Mouse (Mus musculus) adrenal gland, postnatal 36 days (tissue): ENCODE measurements at regions not wholly inside any gene's neighbourhood (a gene's known extent, or its start where the extent isn't known, plus 50 kb on each side); places are given as distances from the start of the nearest gene placed in this dataset.

ENCODE experiments used
- DNase-seq, 2 experiments: peaks; one replicate each; pipeline ENCODE4 v3.0.0; 2021; ENCODE audit warnings: mixed read lengths in 1 of 2

DNA sequence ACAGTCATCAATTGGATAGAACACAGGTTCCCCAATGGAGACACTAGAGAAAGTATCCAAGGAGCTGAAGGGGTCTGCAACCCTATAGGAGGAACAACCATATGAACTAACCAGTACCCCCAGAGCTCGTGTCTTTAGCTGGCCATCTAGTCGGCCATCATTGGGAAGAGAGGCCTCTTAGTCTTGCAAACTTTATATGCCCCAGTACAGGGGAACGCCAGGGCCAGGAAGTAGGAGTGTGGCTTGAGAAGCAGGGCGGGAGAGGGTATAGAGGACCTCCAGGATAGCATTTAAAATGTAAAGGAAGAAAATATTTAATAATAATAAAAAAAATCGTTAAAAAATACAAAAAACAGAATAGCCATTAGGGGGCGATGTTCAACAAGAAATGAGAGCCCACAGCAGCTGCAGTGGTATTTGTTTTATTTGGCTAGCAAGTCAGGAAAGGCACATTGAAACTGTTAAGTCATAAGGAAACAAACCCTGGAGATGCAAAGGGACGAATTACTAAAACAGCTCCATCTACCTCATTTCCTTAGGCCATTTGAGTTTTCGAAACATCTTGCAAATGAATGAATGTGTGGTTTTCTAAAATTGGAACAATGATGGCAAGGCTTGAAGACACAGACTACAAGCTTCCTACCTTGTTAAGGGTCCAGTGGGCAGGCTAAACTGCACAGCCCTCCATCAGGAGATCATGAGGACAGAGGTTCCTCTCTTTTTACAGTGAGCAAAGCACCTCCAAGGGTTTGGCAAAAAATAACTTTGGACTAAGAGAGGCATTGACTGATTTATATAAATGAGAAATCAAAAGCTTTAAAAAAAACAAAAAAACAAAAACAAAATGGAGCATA, 350.7 kb upstream of the Rasa1 start:
- DNase-seq: peak in 1 of 2 experiments; percentile 3

DNA sequence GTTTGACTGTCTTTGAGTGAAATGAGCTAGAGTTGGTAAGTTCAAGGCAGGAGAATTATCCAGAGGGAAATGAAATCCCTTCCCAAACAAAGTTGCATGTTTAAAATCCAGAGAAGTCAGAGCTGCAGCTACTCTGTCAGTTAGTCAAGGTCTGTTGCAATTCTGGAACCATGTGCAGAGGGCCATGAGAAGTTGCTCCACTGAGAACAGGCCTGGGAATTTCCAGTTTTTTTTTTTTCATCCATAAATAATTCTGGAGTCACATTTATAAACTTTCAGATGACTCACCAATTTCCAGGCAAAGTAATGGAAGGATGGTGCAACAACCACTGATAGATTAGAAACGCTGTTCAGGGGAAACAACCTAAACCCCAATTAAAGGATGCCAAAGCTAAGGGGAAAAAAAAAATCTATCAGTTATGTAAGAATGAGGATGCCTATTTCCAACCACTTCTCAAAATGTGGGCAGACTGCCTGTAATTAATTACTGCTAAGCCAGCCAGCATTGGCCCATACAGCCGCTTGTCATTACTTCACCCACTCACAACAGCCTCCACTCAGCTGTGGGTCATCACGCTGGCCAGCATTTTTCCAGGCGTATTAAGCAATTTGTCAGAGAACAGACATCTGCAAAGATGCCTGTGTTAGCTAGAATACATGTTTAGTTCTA, 340.7 kb upstream of the Rasa1 start:
- peak; percentile 4 to 6 for DNase-seq
